Mouse (Mus musculus) limb, embryonic 14.5 days (tissue): ENCODE results near the gene Stat6. TPM values are rescaled to one million over a fixed set of nuclear protein-coding genes. Genes with fewer than 3 reads are reported as not detected.
A peak's percentile ranks its signal among the peaks of the same experiment; 100 is the strongest.

ENCODE experiments used
- ATAC-seq: fragments of 200-750 bp; cut with Nextera tagmentation; 2 replicates; pipeline ENCODE4 v1.8.0; 2017; ENCODE audit warnings: low read depth, moderate number of reproducible peaks, moderate TSS enrichment; ENCODE audit not compliant: low FRiP score
- DNase-seq: peaks from one replicate; pipeline ENCODE4 v3.0.0-alpha.2; 2015; ENCODE audit warnings: low spot score
- H3K27ac ChIP-seq: fragments of 300-500 bp; sonication (generic); replicated peaks from 2 replicates; pipeline ENCODE4 v1.5.1; 2014; ENCODE audit warnings: low read depth, mild to moderate bottlenecking, low read length, moderate library complexity, mixed read lengths
- H3K27me3 ChIP-seq: fragments of 300-500 bp; sonication (generic); 2 replicates; pipeline ENCODE4 v1.6.1; 2014; ENCODE audit warnings: low read length, mixed read lengths; ENCODE audit not compliant: control insufficient read depth, insufficient read depth
- H3K36me3 ChIP-seq: fragments of 300-500 bp; sonication (generic); 2 replicates; pipeline ENCODE4 v1.6.1; 2014; ENCODE audit warnings: mild to moderate bottlenecking, low read length, moderate library complexity, mixed read lengths; ENCODE audit not compliant: control insufficient read depth, insufficient read depth
- H3K4me1 ChIP-seq: fragments of 300-500 bp; sonication (generic); 2 replicates; pipeline ENCODE4 v1.6.1; 2014; ENCODE audit warnings: antibody characterized with exemption, low read length, mixed read lengths; ENCODE audit not compliant: control insufficient read depth, insufficient read depth
- H3K4me2 ChIP-seq: fragments of 300-500 bp; sonication (generic); replicated peaks from 2 replicates; pipeline ENCODE4 v1.6.1; 2014; ENCODE audit warnings: low read depth, mild to moderate bottlenecking, low read length, moderate library complexity; ENCODE audit not compliant: severe bottlenecking
- H3K4me3 ChIP-seq: fragments of 300-500 bp; sonication (generic); replicated peaks from 2 replicates; pipeline ENCODE4 v1.5.1; 2014; ENCODE audit warnings: low read length
- H3K9ac ChIP-seq: fragments of 300-500 bp; sonication (generic); 2 replicates; pipeline ENCODE4 v1.6.1; 2014; ENCODE audit warnings: mild to moderate bottlenecking, low read depth, low read length, moderate library complexity; ENCODE audit not compliant: severe bottlenecking
- H3K9me3 ChIP-seq: fragments of 300-500 bp; sonication (generic); 2 replicates; pipeline ENCODE4 v1.6.1; 2016; ENCODE audit warnings: low read length; ENCODE audit not compliant: control insufficient read depth
- POLR2A ChIP-seq: fragments of 200-500 bp; IDR thresholded peaks from 2 replicates; pipeline ENCODE4 v1.8.0; 2012; ENCODE audit warnings: inconsistent platforms, mild to moderate bottlenecking, moderate library complexity, borderline replicate concordance; ENCODE audit not compliant: insufficient read depth, insufficient read length; ENCODE audit errors: extremely low read depth
- whole genome bisulfite sequencing: fragments of 180-500 bp; shearing (Covaris S2); extraction: QIAGEN DNeasy Blood & Tissue Kit; methylation state at CpG from one replicate; pipeline ENCODE4 v1.1.7; 2014; 5-methylcytosine and 5-hydroxymethylcytosine counted together
- polyA plus RNA-seq, 2 experiments: library from polyadenylated mRNA; depleted of rRNA in 1 of 2; stranded (reverse) in 1 of 2; unstranded in 1 of 2; fragments of >200 nt; fragmentation: Nextera tagmentation in 1 of 2; extraction: Ambion mirVana in 1 of 2; gene quantifications; 2 replicates each; pipeline versions ENCODE4 v1.2.1 to v1.2.3; 2012 to 2014

Stat6 gene
- polyA plus RNA-seq, 2 experiments, result 22.2 to 30.7 TPM

GRCm38 (mm10) chr10:127641861-127642771 lies 670 bp upstream of the Stat6 start:
- peak overlapping the region; percentile 77 for H3K27ac ChIP-seq
- DNase-seq, result peak; percentile 95
- H3K36me3 ChIP-seq, result no peaks in the 10 kb centered on the region
- H3K27me3 ChIP-seq, result no peaks in the 10 kb centered on the region
- 6% methylated on average over 19 of the region's 19 CpGs for WGBS
- H3K4me1 ChIP-seq, result peaks cover 13% of the 10 kb centered on the region
- H3K9me3 ChIP-seq, result no peaks in the 10 kb centered on the region
- peak overlapping the region; percentile 69; the same call in 1 of the 2 replicates for H3K9ac ChIP-seq
- peak overlapping the region; percentile 48 for H3K4me3 ChIP-seq
- H3K4me2 ChIP-seq, result peak overlapping the region; percentile 57
- no peak for TF ChIP-seq POLR2A
- ATAC-seq, result peak; percentile 85

GRCm38 (mm10) chr10:127643553-127644238 lies 910 bp downstream of the Stat6 start:
- H3K4me3 ChIP-seq, result peak overlapping the region; percentile 48
- WGBS, result under 1% methylated on average over 25 of the region's 25 CpGs
- H3K4me1 ChIP-seq, result peaks cover 13% of the 10 kb centered on the region
- peak overlapping the region; percentile 69 for H3K9ac ChIP-seq
- no peaks in the 10 kb centered on the region for H3K27me3 ChIP-seq
- ATAC-seq, result peak; percentile 48; the same call in 1 of the 2 replicates
- peak; percentile 75 for DNase-seq
- peak overlapping the region; percentile 57 for H3K4me2 ChIP-seq
- H3K9me3 ChIP-seq, result no peaks in the 10 kb centered on the region
- TF ChIP-seq POLR2A, result no peak
- peak overlapping the region; percentile 77 for H3K27ac ChIP-seq
- no peaks in the 10 kb centered on the region for H3K36me3 ChIP-seq

DNA sequence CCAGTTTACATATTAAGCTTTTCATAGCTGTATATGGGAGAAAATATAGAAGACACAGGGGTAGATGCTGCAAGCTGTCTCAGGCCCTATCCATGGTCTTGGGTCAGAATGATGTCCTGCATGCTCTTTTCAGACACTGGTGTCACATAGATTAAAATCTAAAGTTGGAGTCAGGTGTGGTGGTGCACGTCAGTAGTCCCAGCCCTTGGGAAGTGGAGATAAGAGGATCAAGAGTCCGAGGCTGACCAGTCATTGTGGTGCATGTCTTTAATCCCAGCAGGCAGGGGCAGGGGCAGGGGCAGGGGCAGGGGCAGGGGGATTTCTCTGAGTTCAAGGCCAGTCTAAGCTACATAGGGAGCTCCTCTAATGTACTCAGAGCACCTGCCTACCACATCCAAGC lies 3.0 kb downstream of the Stat6 start:
- H3K4me1 ChIP-seq, result peaks cover 13% of the 10 kb centered on the region
- 68% methylated on average over 2 of the region's 2 CpGs for WGBS
- DNase-seq (no peak), ATAC-seq (no peak)
- H3K27me3 ChIP-seq, result no peaks in the 10 kb centered on the region
- H3K4me3 ChIP-seq, result no peak overlapping the region
- TF ChIP-seq POLR2A, result no peak
- no peak overlapping the region for H3K4me2 ChIP-seq
- no peaks in the 10 kb centered on the region; the same call in 1 of the 2 replicates for H3K36me3 ChIP-seq
- H3K9ac ChIP-seq, result no peak overlapping the region
- no peaks in the 10 kb centered on the region for H3K9me3 ChIP-seq
- H3K27ac ChIP-seq, result no peak overlapping the region

GRCm38 (mm10) chr10:127652906-127653638 lies 10.3 kb downstream of the Stat6 start:
- H3K27ac ChIP-seq, result no peak overlapping the region
- peak overlapping the region; percentile 16; the same call in 1 of the 2 replicates for H3K9ac ChIP-seq
- no peaks in the 10 kb centered on the region for H3K4me1 ChIP-seq
- no peak overlapping the region; the same call in 1 of the 2 replicates for H3K4me2 ChIP-seq
- no peak for TF ChIP-seq POLR2A
- ATAC-seq (no peak), DNase-seq (peak; percentile 1)
- no peak overlapping the region for H3K4me3 ChIP-seq
- H3K36me3 ChIP-seq, result peaks cover 12% of the 10 kb centered on the region
- no peaks in the 10 kb centered on the region for H3K9me3 ChIP-seq
- H3K27me3 ChIP-seq, result no peaks in the 10 kb centered on the region
- 51% methylated on average over 21 of the region's 21 CpGs for WGBS
